Mouse (Mus musculus): ENCODE data around the gene Wipf1.

- TF ChIP-seq CTCF (IDR thresholded peaks at IDR 0.05; ENCODE audit: control insufficient read depth, insufficient read depth, insufficient read length): no peak
- TF ChIP-seq CEBPB (IDR thresholded peaks at IDR 0.05; ENCODE audit: low read depth): no peak
- TF ChIP-seq MAX (IDR thresholded peaks at IDR 0.05): no peak
- no peak for TF ChIP-seq USF1 (IDR thresholded peaks at IDR 0.05; ENCODE audit: low read depth)
Observed at GRCm38 (mm10) chr2:73518966-73519365, 10.6 kb downstream of the Wipf1 start.

Data from C2C12 (cell line).